Mouse (Mus musculus) heart, postnatal 0 days (tissue): Measurements from ENCODE around the gene Clec3b. TPM values are rescaled to one million over a fixed set of nuclear protein-coding genes. Genes with fewer than 3 reads are reported as not detected.

Experiments
- ATAC-seq: fragments of 200-750 bp; cut with Nextera tagmentation; 2 replicates; pipeline ENCODE4 v1.8.0; 2017; ENCODE audit warnings: low read depth, moderate number of reproducible peaks, moderate library complexity; ENCODE audit not compliant: insufficient read depth
- DNase-seq: peaks from one replicate; pipeline ENCODE4 v3.0.0-alpha.2; 2016; ENCODE audit warnings: low spot score
- H3K27ac ChIP-seq: fragments of 300-500 bp; sonication (generic); 2 replicates; pipeline ENCODE4 v1.5.1; 2014; ENCODE audit warnings: low read depth, mild to moderate bottlenecking
- H3K27me3 ChIP-seq: fragments of 300-500 bp; sonication (generic); 2 replicates; pipeline ENCODE4 v1.6.1; 2014; ENCODE audit warnings: low read length, mixed read lengths; ENCODE audit not compliant: control insufficient read depth, insufficient read depth
- H3K36me3 ChIP-seq: fragments of 300-500 bp; sonication (generic); replicated peaks from 2 replicates; pipeline ENCODE4 v1.6.1; 2014; ENCODE audit warnings: low read length, mixed read lengths; ENCODE audit not compliant: control insufficient read depth, insufficient read depth
- H3K4me1 ChIP-seq: fragments of 300-500 bp; sonication (generic); 2 replicates; pipeline ENCODE4 v1.6.1; 2014; ENCODE audit warnings: antibody characterized with exemption; ENCODE audit not compliant: control insufficient read depth, insufficient read depth
- H3K4me2 ChIP-seq: fragments of 300-500 bp; sonication (generic); 2 replicates; pipeline ENCODE4 v1.6.1; 2014; ENCODE audit warnings: low read depth, mild to moderate bottlenecking, low read length, moderate library complexity
- H3K4me3 ChIP-seq: fragments of 300-500 bp; sonication (generic); 2 replicates; pipeline ENCODE4 v1.5.1; 2014; ENCODE audit warnings: low read depth, low read length
- H3K9ac ChIP-seq: fragments of 300-500 bp; sonication (generic); replicated peaks from 2 replicates; pipeline ENCODE4 v1.6.1; 2014; ENCODE audit warnings: low read depth, low read length, mixed read lengths
- H3K9me3 ChIP-seq: fragments of 300-500 bp; sonication (generic); replicated peaks from 2 replicates; pipeline ENCODE4 v1.6.1; 2016; ENCODE audit warnings: low read length; ENCODE audit not compliant: control insufficient read depth
- CTCF ChIP-seq: IDR thresholded peaks from 2 replicates; pipeline ENCODE4 v1.5.1; 2016; ENCODE audit warnings: antibody characterized with exemption, control low read depth, low read depth
- EP300 ChIP-seq: IDR thresholded peaks from 2 replicates; pipeline ENCODE4 v1.6.1; 2016; ENCODE audit warnings: antibody characterized with exemption, low read depth
- WGBS: fragments of 180-500 bp; shearing (Covaris S2); extraction: QIAGEN DNeasy Blood & Tissue Kit; methylation state at CpG from one replicate; pipeline ENCODE4 v1.1.7; 2014; 5-methylcytosine and 5-hydroxymethylcytosine counted together
- polyA plus RNA-seq: library from polyadenylated mRNA; unstranded; fragments of >200 nt; fragmentation: Nextera tagmentation; extraction: Ambion mirVana; gene quantifications from 2 replicates; pipeline ENCODE4 v1.2.1, GENCODE M21; 2015
- total RNA-seq: library from RNA; depleted of rRNA; stranded (reverse); fragments of >200 nt; gene quantifications from 2 replicates; pipeline ENCODE4 v1.2.3, GENCODE M21; 2014; ENCODE audit warnings: low replicate concordance; rRNA removed

Clec3b gene
- total RNA-seq: 8.5 and 26.8 TPM in 2 replicates
- 5.5 and 5.7 TPM in 2 replicates for polyA plus RNA-seq

GRCm38 (mm10) chr9:123150241-123151020 is at the start of gene Clec3b:
TSS of gene Clec3b (plus strand) at chr9:123150946.
- H3K27me3 ChIP-seq: no peaks in the 10 kb centered on the region
- no peak within 1 kb of the TSS for H3K4me3 ChIP-seq
- H3K36me3 ChIP-seq: no peaks in the 10 kb centered on the region
- no peak for ATAC-seq
- 0 out of 2 replicates have a peak, but pooled peaks cover 4% of the 10 kb centered on the region for H3K9me3 ChIP-seq
- no peak for DNase-seq
- no peak within 1 kb of the TSS for H3K4me2 ChIP-seq
- peak within 1 kb of the TSS; percentile 38; the same call in 1 of the 2 replicates for H3K27ac ChIP-seq
- TF ChIP-seq EP300: no peak
- no peak for TF ChIP-seq CTCF
- no peaks in the 10 kb centered on the region; the same call in 1 of the 2 replicates for H3K4me1 ChIP-seq
- 73% methylated on average over 5 of the region's 5 CpGs for WGBS
- no peak within 1 kb of the TSS for H3K9ac ChIP-seq

- Histone ChIP-seq H3K4me2 (no peak overlapping the region), H3K4me1 (no peaks in the 10 kb centered on the region), H3K27ac (no peak overlapping the region), H3K36me3 (peaks cover 25% of the 10 kb centered on the region), H3K9me3 (no peaks in the 10 kb centered on the region), H3K27me3 (no peaks in the 10 kb centered on the region), H3K9ac (no peak overlapping the region), H3K4me3 (no peak overlapping the region)
- TF ChIP-seq EP300 (no peak), CTCF (no peak)
- no peak for DNase-seq
- ATAC-seq: no peak
Observed at GRCm38 (mm10) chr9:123103425-123103824, 47.3 kb upstream of the Clec3b start.

- ATAC-seq (no peak), DNase-seq (no peak)
- Histone ChIP-seq H3K4me3 (no peak overlapping the region), H3K27ac (no peak overlapping the region), H3K36me3 (peaks cover 16% of the 10 kb centered on the region), H3K4me2 (no peak overlapping the region), H3K9me3 (no peaks in the 10 kb centered on the region), H3K4me1 (no peaks in the 10 kb centered on the region), H3K9ac (no peak overlapping the region), H3K27me3 (no peaks in the 10 kb centered on the region)
- TF ChIP-seq EP300: no peak
- no peak for TF ChIP-seq CTCF
Observed at GRCm38 (mm10) chr9:123104362-123104761, 46.4 kb upstream of the Clec3b start.

DNA sequence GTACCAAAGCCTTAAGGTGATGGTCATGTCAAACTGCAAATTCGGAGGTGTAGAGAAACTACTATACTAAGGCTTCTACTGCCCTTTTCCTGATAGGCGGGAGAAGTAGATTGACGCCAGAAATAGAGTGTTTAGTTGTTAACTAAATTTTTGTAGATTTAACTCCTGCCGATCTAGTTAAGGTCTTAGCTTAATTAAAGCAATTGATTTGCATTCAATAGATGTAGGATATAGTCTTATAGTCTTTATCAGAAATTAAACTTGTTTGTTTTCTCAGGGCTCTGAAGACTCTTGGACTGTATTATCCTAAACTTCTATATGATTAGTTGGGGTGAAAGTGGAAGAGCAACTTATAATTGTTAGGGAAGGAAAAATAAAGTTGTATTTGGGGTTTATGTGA is 43.6 kb upstream of the Clec3b start:
- peaks cover 5% of the 10 kb centered on the region for H3K4me1 ChIP-seq
- 86% methylated on average over 4 of the region's 4 CpGs for WGBS
- ATAC-seq: peak; percentile 82

DNA sequence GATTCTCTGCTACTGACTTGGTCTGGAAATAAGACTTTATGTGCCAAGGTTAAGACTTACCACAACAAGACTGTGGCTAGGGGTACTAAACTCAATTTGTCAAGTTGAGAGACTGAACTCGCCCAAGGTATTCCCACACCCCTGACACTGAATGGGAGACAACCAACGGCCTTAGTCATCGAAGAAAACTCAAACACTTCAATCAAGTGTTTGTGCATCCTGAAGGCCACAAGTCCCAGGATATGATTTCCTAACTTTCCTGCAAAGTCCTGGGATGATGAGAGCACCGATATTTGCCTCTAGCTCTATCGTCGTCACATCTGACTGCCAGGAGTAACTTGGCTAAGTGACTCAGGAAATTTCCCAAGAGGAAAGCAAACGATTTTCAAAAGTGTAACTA is 41.6 kb upstream of the Clec3b start:
- TF ChIP-seq CTCF: no peak
- TF ChIP-seq EP300: no peak
- ATAC-seq (no peak), DNase-seq (no peak)
- Histone ChIP-seq H3K4me3 (no peak overlapping the region), H3K27me3 (no peaks in the 10 kb centered on the region), H3K4me2 (no peak overlapping the region), H3K9me3 (no peaks in the 10 kb centered on the region), H3K4me1 (peaks cover 16% of the 10 kb centered on the region), H3K27ac (no peak overlapping the region), H3K36me3 (no peaks in the 10 kb centered on the region; the same call in 1 of the 2 replicates), H3K9ac (no peak overlapping the region)
- 86% methylated on average over 7 of the region's 7 CpGs for WGBS

More for the DNA sequence above, 43.6 kb upstream of the Clec3b start:
- Histone ChIP-seq H3K9me3 (no peaks in the 10 kb centered on the region), H3K27me3 (no peaks in the 10 kb centered on the region), H3K4me2 (no peak overlapping the region), H3K4me3 (no peak overlapping the region), H3K36me3 (peaks cover 3% of the 10 kb centered on the region; the same call in 1 of the 2 replicates), H3K9ac (no peak overlapping the region), H3K27ac (no peak overlapping the region)
- no peak for DNase-seq
- TF ChIP-seq EP300 (no peak), CTCF (no peak)
